Mouse (Mus musculus) naive thymus-derived CD4-positive, alpha-beta T cell, adult 2 months (primary cell): ENCODE results near the gene Pon2.

ENCODE experiments used
- DNase-seq: peaks from one replicate; pipeline ENCODE4 v3.0.0-alpha.2; 2011; ENCODE audit warnings: low read depth

Pon2 gene

GRCm38 (mm10) chr6:5222080-5222479 is 76.2 kb downstream of the Pon2 start:
- no peak for DNase-seq

DNA sequence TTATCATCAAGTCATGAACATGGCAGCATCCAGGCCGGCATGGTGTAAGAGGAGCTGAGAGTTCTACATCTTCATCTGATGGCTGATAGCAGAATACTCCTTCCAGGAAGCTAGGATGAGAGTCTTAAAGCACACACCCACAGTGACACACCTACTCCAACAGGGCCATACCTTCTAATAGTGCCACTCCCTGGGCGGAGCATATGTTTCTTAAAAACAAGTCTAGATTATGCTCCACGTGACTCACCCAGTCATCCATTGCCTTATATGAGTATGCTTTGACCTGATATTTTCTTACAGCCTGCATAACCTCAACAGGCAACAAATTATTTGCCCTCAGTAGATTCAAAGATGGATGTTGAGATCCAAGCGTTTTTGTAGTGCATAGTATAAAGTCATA is 80.1 kb downstream of the Pon2 start:
- no peak for DNase-seq
